Mouse (Mus musculus) embryonic facial prominence, embryonic 12.5 days (tissue): ENCODE results near the gene Gmcl1. TPM values are rescaled to one million over a fixed set of nuclear protein-coding genes. Genes with fewer than 3 reads are reported as not detected.

Experiments used
- ATAC-seq: fragments of 200-750 bp; cut with Nextera tagmentation; 2 replicates; pipeline ENCODE4 v1.8.0; 2017; ENCODE audit not compliant: insufficient number of reproducible peaks, insufficient read depth, low FRiP score, low TSS enrichment
- H3K27ac ChIP-seq: fragments of 300-500 bp; sonication (generic); 2 replicates; pipeline ENCODE4 v1.5.1; 2016; ENCODE audit warnings: mild to moderate bottlenecking
- H3K27me3 ChIP-seq: fragments of 300-500 bp; sonication (generic); 2 replicates; pipeline ENCODE4 v1.6.1; 2016; ENCODE audit warnings: mild to moderate bottlenecking, moderate library complexity
- H3K36me3 ChIP-seq: fragments of 300-500 bp; sonication (generic); 2 replicates; pipeline ENCODE4 v1.6.1; 2016; ENCODE audit warnings: mild to moderate bottlenecking
- H3K4me1 ChIP-seq: fragments of 300-500 bp; sonication (generic); 2 replicates; pipeline ENCODE4 v1.6.1; 2016
- H3K4me2 ChIP-seq: fragments of 300-500 bp; sonication (generic); replicated peaks from 2 replicates; pipeline ENCODE4 v1.6.1; 2016; ENCODE audit warnings: mild to moderate bottlenecking, moderate library complexity
- H3K4me3 ChIP-seq: fragments of 300-500 bp; sonication (generic); 2 replicates; pipeline ENCODE4 v1.5.1; 2016; ENCODE audit warnings: mild to moderate bottlenecking
- H3K9ac ChIP-seq: fragments of 300-500 bp; sonication (generic); 2 replicates; pipeline ENCODE4 v1.6.1; 2016; ENCODE audit warnings: mild to moderate bottlenecking, moderate library complexity
- H3K9me3 ChIP-seq: fragments of 300-500 bp; sonication (generic); 2 replicates; pipeline ENCODE4 v1.6.1; 2016; ENCODE audit warnings: mild to moderate bottlenecking, moderate library complexity
- WGBS: fragments of 180-500 bp; shearing (Covaris S2); methylation state at CpG from one replicate; pipeline ENCODE4 v1.1.7; 2016; 5-methylcytosine and 5-hydroxymethylcytosine counted together
- polyA plus RNA-seq: library from polyadenylated mRNA; unstranded; fragments of >200 nt; fragmentation: Nextera tagmentation; extraction: Ambion mirVana; gene quantifications from 2 replicates; pipeline ENCODE4 v1.2.1, GENCODE M21; 2016

Gmcl1 gene
- polyA plus RNA-seq, 1 experiment from 2014 or later = 66.7 TPM

- peak; percentile 84 for ATAC-seq
- peaks cover 37% of the 10 kb centered on the region for H3K36me3 ChIP-seq
- no peaks in the 10 kb centered on the region for H3K9me3 ChIP-seq
- peak within 1 kb of the TSS; percentile 65 for H3K4me2 ChIP-seq
- no peaks in the 10 kb centered on the region for H3K27me3 ChIP-seq
- 0 out of 2 replicates have a peak within 1 kb of the TSS, but pooled peaks have one; percentile 51 for H3K27ac ChIP-seq
- H3K4me3 ChIP-seq = peak within 1 kb of the TSS; percentile 82
- peak within 1 kb of the TSS; percentile 86 for H3K9ac ChIP-seq
- WGBS = 3% methylated on average over 36 of the region's 36 CpGs
- H3K4me1 ChIP-seq = 0 out of 2 replicates have a peak, but pooled peaks cover 8% of the 10 kb centered on the region
These were observed 49.1 kb downstream of the Gmcl1 start, which contains the start of gene Snrnp27 for GRCm38 (mm10) chr6:86683872-86684654. Snrnp27 (minus strand) TSS chr6:86684522.

- 91% methylated on average over 3 of the region's 3 CpGs for WGBS
- H3K36me3 ChIP-seq = peaks cover 61% of the 10 kb centered on the region
- no peak for ATAC-seq
These were observed 51.9 kb downstream of the Gmcl1 start for GRCm38 (mm10) chr6:86681289-86681688.

GRCm38 (mm10) chr6:86678341-86678740 is 54.8 kb downstream of the Gmcl1 start:
- Histone ChIP-seq H3K27ac (no peak overlapping the region), H3K27me3 (no peaks in the 10 kb centered on the region), H3K36me3 (peaks cover 88% of the 10 kb centered on the region), H3K4me2 (no peak overlapping the region), H3K4me3 (no peak overlapping the region), H3K9me3 (no peaks in the 10 kb centered on the region), H3K4me1 (0 out of 2 replicates have a peak, but pooled peaks cover 4% of the 10 kb centered on the region), H3K9ac (no peak overlapping the region)
- 90% methylated on average over 6 of the region's 6 CpGs for WGBS
- no peak for ATAC-seq

More at GRCm38 (mm10) chr6:86681289-86681688, 51.9 kb downstream of the Gmcl1 start:
- Histone ChIP-seq H3K27ac (no peak overlapping the region), H3K9ac (no peak overlapping the region), H3K9me3 (no peaks in the 10 kb centered on the region), H3K27me3 (no peaks in the 10 kb centered on the region), H3K4me3 (no peak overlapping the region), H3K4me1 (0 out of 2 replicates have a peak, but pooled peaks cover 8% of the 10 kb centered on the region), H3K4me2 (no peak overlapping the region)

- Histone ChIP-seq H3K27me3 (no peaks in the 10 kb centered on the region), H3K36me3 (peaks cover 48% of the 10 kb centered on the region)
- ATAC-seq = no peak
These were observed 62.3 kb downstream of the Gmcl1 start for GRCm38 (mm10) chr6:86670873-86671272.

GRCm38 (mm10) chr6:86669240-86669727 is 63.9 kb downstream of the Gmcl1 start:
- Histone ChIP-seq H3K27me3 (no peaks in the 10 kb centered on the region), H3K4me3 (peak overlapping the region; percentile 90), H3K27ac (0 out of 2 replicates have a peak overlapping the region, but pooled peaks have one; percentile 24), H3K4me1 (peaks cover 11% of the 10 kb centered on the region), H3K4me2 (peak overlapping the region; percentile 92), H3K36me3 (peaks cover 34% of the 10 kb centered on the region), H3K9ac (peak overlapping the region; percentile 54), H3K9me3 (no peaks in the 10 kb centered on the region)
- under 1% methylated on average over 25 of the region's 37 CpGs for WGBS
- peak; percentile 100 for ATAC-seq

More at GRCm38 (mm10) chr6:86670873-86671272, 62.3 kb downstream of the Gmcl1 start:
- Histone ChIP-seq H3K4me3 (no peak overlapping the region), H3K4me2 (no peak overlapping the region), H3K9ac (no peak overlapping the region), H3K9me3 (no peaks in the 10 kb centered on the region), H3K27ac (no peak overlapping the region), H3K4me1 (peaks cover 11% of the 10 kb centered on the region)
- WGBS = 18% methylated on average over 2 of the region's 2 CpGs

- no peaks in the 10 kb centered on the region for H3K27me3 ChIP-seq
- H3K9ac ChIP-seq = peak within 1 kb of the TSS; percentile 80
- peak within 1 kb of the TSS; percentile 92 for H3K4me2 ChIP-seq
- under 1% methylated on average over 62 of the region's 76 CpGs for WGBS
- H3K4me3 ChIP-seq = peak within 1 kb of the TSS; percentile 90
- H3K36me3 ChIP-seq = peaks cover 29% of the 10 kb centered on the region
- H3K9me3 ChIP-seq = no peaks in the 10 kb centered on the region
- ATAC-seq = no peak
- H3K4me1 ChIP-seq = peaks cover 11% of the 10 kb centered on the region
- H3K27ac ChIP-seq = 0 out of 2 replicates have a peak within 1 kb of the TSS, but pooled peaks have one; percentile 24
These were observed 64.5 kb downstream of the Gmcl1 start, which contains the start of gene Mxd1 for GRCm38 (mm10) chr6:86668580-86669239. Mxd1 (minus strand) TSS chr6:86669161.

- WGBS = 93% methylated on average over 10 of the region's 10 CpGs
- Histone ChIP-seq H3K36me3 (peaks cover 24% of the 10 kb centered on the region), H3K4me1 (peaks cover 11% of the 10 kb centered on the region), H3K27me3 (no peaks in the 10 kb centered on the region), H3K9ac (no peak overlapping the region), H3K4me3 (0 out of 2 replicates have a peak overlapping the region, but pooled peaks have one; percentile 90), H3K4me2 (no peak overlapping the region), H3K27ac (no peak overlapping the region), H3K9me3 (no peaks in the 10 kb centered on the region)
- no peak for ATAC-seq
These were observed 66.1 kb downstream of the Gmcl1 start for GRCm38 (mm10) chr6:86667061-86667460.

GRCm38 (mm10) chr6:86665560-86666307 is 67.4 kb downstream of the Gmcl1 start:
- H3K36me3 ChIP-seq = peaks cover 24% of the 10 kb centered on the region
- H3K27ac ChIP-seq = no peak overlapping the region
- no peak overlapping the region for H3K9ac ChIP-seq
- H3K4me3 ChIP-seq = no peak overlapping the region
- no peak for ATAC-seq
- no peaks in the 10 kb centered on the region for H3K27me3 ChIP-seq
- H3K9me3 ChIP-seq = no peaks in the 10 kb centered on the region
- H3K4me1 ChIP-seq = peaks cover 11% of the 10 kb centered on the region
- no peak overlapping the region for H3K4me2 ChIP-seq
- WGBS = 82% methylated on average over 17 of the region's 17 CpGs

GRCm38 (mm10) chr6:86665076-86665475 is 68.1 kb downstream of the Gmcl1 start:
- Histone ChIP-seq H3K9me3 (no peaks in the 10 kb centered on the region), H3K4me3 (no peak overlapping the region), H3K27me3 (no peaks in the 10 kb centered on the region), H3K27ac (no peak overlapping the region), H3K9ac (no peak overlapping the region), H3K4me2 (no peak overlapping the region), H3K4me1 (peaks cover 11% of the 10 kb centered on the region), H3K36me3 (peaks cover 26% of the 10 kb centered on the region)
- WGBS = 78% methylated on average over 5 of the region's 5 CpGs
- ATAC-seq = no peak

GRCm38 (mm10) chr6:86660161-86660877 is 72.9 kb downstream of the Gmcl1 start:
- H3K9me3 ChIP-seq = no peaks in the 10 kb centered on the region
- no peaks in the 10 kb centered on the region for H3K4me1 ChIP-seq
- H3K9ac ChIP-seq = no peak overlapping the region
- no peaks in the 10 kb centered on the region for H3K27me3 ChIP-seq
- no peak overlapping the region for H3K4me3 ChIP-seq
- H3K4me2 ChIP-seq = no peak overlapping the region
- H3K36me3 ChIP-seq = peaks cover 39% of the 10 kb centered on the region
- WGBS = 82% methylated on average over 9 of the region's 9 CpGs
- H3K27ac ChIP-seq = no peak overlapping the region
- no peak for ATAC-seq
